Mouse (Mus musculus) ovary, postnatal 36 days (tissue): ENCODE results near the gene Sim2.

Experiments used
- DNase-seq: peaks from one replicate; pipeline ENCODE4 v3.0.0; 2022; ENCODE audit warnings: low spot score, mixed read lengths

Sim2 gene

GRCm38 (mm10) chr16:94079075-94079855 lies 5.5 kb upstream of the Sim2 start:
- no peak for DNase-seq

- DNase-seq: no peak
These were observed 4.7 kb upstream of the Sim2 start for GRCm38 (mm10) chr16:94079856-94080555.

GRCm38 (mm10) chr16:94081596-94081995 lies 3.1 kb upstream of the Sim2 start:
- no peak for DNase-seq

- DNase-seq: no peak
These were observed 2.6 kb upstream of the Sim2 start for GRCm38 (mm10) chr16:94081996-94082708.

- DNase-seq: no peak
These were observed 1.5 kb upstream of the Sim2 start for GRCm38 (mm10) chr16:94082960-94083847.

- DNase-seq: no peak
These were observed 744 bp upstream of the Sim2 start for GRCm38 (mm10) chr16:94083848-94084525.

GRCm38 (mm10) chr16:94085603-94086285 lies 1.0 kb downstream of the Sim2 start:
- DNase-seq: no peak

GRCm38 (mm10) chr16:94086701-94087569 lies 2.2 kb downstream of the Sim2 start:
- no peak for DNase-seq

- no peak for DNase-seq
These were observed 3.0 kb downstream of the Sim2 start for GRCm38 (mm10) chr16:94087570-94088225.

GRCm38 (mm10) chr16:94088226-94088748 lies 3.6 kb downstream of the Sim2 start:
- DNase-seq: no peak

- no peak for DNase-seq
These were observed 4.3 kb downstream of the Sim2 start for GRCm38 (mm10) chr16:94088819-94089692.

GRCm38 (mm10) chr16:94092511-94093150 lies 7.9 kb downstream of the Sim2 start:
- no peak for DNase-seq

GRCm38 (mm10) chr16:94093151-94093863 lies 8.6 kb downstream of the Sim2 start:
- no peak for DNase-seq

- no peak for DNase-seq
These were observed 9.7 kb downstream of the Sim2 start for GRCm38 (mm10) chr16:94094251-94095108.

GRCm38 (mm10) chr16:94095109-94095822 lies 10.5 kb downstream of the Sim2 start:
- DNase-seq: no peak
